Mouse (Mus musculus): Measurements from ENCODE around the gene Ldlrad3.

GRCm38 (mm10) chr2:102073266-102074037 lies 112.7 kb downstream of the Ldlrad3 start:
- TF ChIP-seq CTCF (IDR thresholded peaks at IDR 0.05; ENCODE audit: control insufficient read depth, insufficient read depth, low read length) (no peak), POLR2A (IDR thresholded peaks at IDR 0.05; ENCODE audit: borderline replicate concordance, control insufficient read depth, low read depth, low read length) (no peak)

Measured in bone marrow, adult 2 months (tissue).